Mouse (Mus musculus) myocyte (in vitro differentiated cells): ENCODE measurements around the gene Apoa5. TPM values are rescaled to one million over a fixed set of nuclear protein-coding genes. Genes with fewer than 3 reads are reported as not detected.
A peak's percentile ranks its signal among the peaks of the same experiment; 100 is the strongest.

ENCODE experiments used
- H3K27me3 ChIP-seq: one replicate; pipeline ENCODE4 v1.6.1; 2011; ENCODE audit not compliant: control insufficient read depth, insufficient read depth, insufficient read length
- H3K36me3 ChIP-seq: one replicate; pipeline ENCODE4 v1.6.1; 2011; ENCODE audit not compliant: control insufficient read depth, insufficient read depth
- H3K4me2 ChIP-seq: one replicate; pipeline ENCODE4 v1.6.1; 2011; ENCODE audit warnings: low read depth, control low read depth
- H3K4me3 ChIP-seq: one replicate; pipeline ENCODE4 v1.5.1; 2011; ENCODE audit warnings: mild to moderate bottlenecking, control low read depth, moderate library complexity
- H3K79me2 ChIP-seq: one replicate; pipeline ENCODE4 v1.6.1; 2011; ENCODE audit not compliant: control insufficient read depth, insufficient read depth
- H3ac ChIP-seq: one replicate; pipeline ENCODE4 v1.6.1; 2011; ENCODE audit not compliant: control insufficient read depth, insufficient read length
- CEBPB ChIP-seq: IDR thresholded peaks from 2 replicates; pipeline ENCODE4 v1.6.1; 2011; ENCODE audit warnings: mild to moderate bottlenecking, moderate library complexity; ENCODE audit not compliant: poor library complexity, insufficient read depth, severe bottlenecking
- E2F4 ChIP-seq: IDR thresholded peaks from one replicate; pipeline ENCODE4 v1.6.1; 2011; ENCODE audit warnings: mild to moderate bottlenecking, control low read depth, moderate library complexity; ENCODE audit not compliant: insufficient read depth
- MAX ChIP-seq: IDR thresholded peaks from one replicate; pipeline ENCODE4 v1.6.1; 2011; ENCODE audit warnings: low read depth, mild to moderate bottlenecking, control low read depth
- MYOD1 ChIP-seq, 3 experiments: IDR thresholded peaks; one replicate each; pipeline ENCODE4 v1.6.1; 2011; ENCODE audit warnings: control low read depth in 2 of 3, low read depth in 2 of 3, mild to moderate bottlenecking in 2 of 3, moderate library complexity in 1 of 3; ENCODE audit not compliant: insufficient read length in 2 of 3, control insufficient read depth in 1 of 3
- MYOG ChIP-seq, 3 experiments: IDR thresholded peaks; one replicate each; pipeline ENCODE4 v1.6.1; 2011; ENCODE audit warnings: control low read depth in 2 of 3, low read depth in 2 of 3, mild to moderate bottlenecking in 2 of 3; ENCODE audit not compliant: insufficient read length in 2 of 3, control insufficient read depth in 1 of 3, insufficient read depth in 1 of 3
- POLR2A ChIP-seq: IDR thresholded peaks from one replicate; pipeline ENCODE4 v1.6.1; 2011; ENCODE audit warnings: low read depth, mild to moderate bottlenecking, control low read depth, moderate library complexity; ENCODE audit not compliant: insufficient read length
- POLR2AphosphoS2 ChIP-seq: IDR thresholded peaks from one replicate; pipeline ENCODE4 v1.6.1; 2011; ENCODE audit warnings: low read depth, control low read depth; ENCODE audit not compliant: insufficient read length
- REST ChIP-seq: IDR thresholded peaks from one replicate; pipeline ENCODE4 v1.6.1; 2011; ENCODE audit warnings: mild to moderate bottlenecking, control low read depth, moderate library complexity; ENCODE audit not compliant: insufficient read depth, insufficient read length
- SRF ChIP-seq: IDR thresholded peaks from one replicate; pipeline ENCODE4 v1.6.1; 2011; ENCODE audit warnings: low read depth; ENCODE audit not compliant: control insufficient read depth, insufficient read length
- TCF12 ChIP-seq: IDR thresholded peaks from one replicate; pipeline ENCODE4 v1.6.1; 2011; ENCODE audit warnings: mild to moderate bottlenecking, control low read depth; ENCODE audit not compliant: poor library complexity, insufficient read depth, severe bottlenecking
- TCF3 ChIP-seq: IDR thresholded peaks from one replicate; pipeline ENCODE4 v1.6.1; 2011; ENCODE audit warnings: low read depth, control low read depth; ENCODE audit not compliant: insufficient read length
- USF1 ChIP-seq: IDR thresholded peaks from one replicate; pipeline ENCODE4 v1.6.1; 2011; ENCODE audit warnings: low read depth, mild to moderate bottlenecking, control low read depth, moderate library complexity
- polyA plus RNA-seq: library from polyadenylated mRNA; unstranded; fragments of >200 nt; fragmentation: generic; extraction: Trizol; gene quantifications from one replicate; pipeline ENCODE4 v1.2.1, GENCODE M21; 2012; ENCODE audit warnings: missing spikeins

The Apoa5 gene
- polyA plus RNA-seq, 1 experiment: not detected

- peaks cover 6% of the 10 kb centered on the region for H3K36me3 ChIP-seq
- H3K4me3 ChIP-seq: no peak overlapping the region
- no peak overlapping the region for H3K4me2 ChIP-seq
- H3K79me2 ChIP-seq: peaks cover 9% of the 10 kb centered on the region
- no peak for TF ChIP-seq MAX
- no peak for TF ChIP-seq USF1
- no peak for TF ChIP-seq REST
- TF ChIP-seq POLR2AphosphoS2: no peak
- no peak for TF ChIP-seq MYOG (IDR thresholded peaks at IDR 0.05; ENCODE audit: control insufficient read depth in 1 of 3, insufficient read depth in 1 of 3, insufficient read length in 2 of 3, low read depth in 2 of 3)
- TF ChIP-seq E2F4: no peak
- no peak for TF ChIP-seq MYOD1 (IDR thresholded peaks at IDR 0.05; ENCODE audit: control insufficient read depth in 1 of 3, insufficient read length in 2 of 3, low read depth in 2 of 3)
- TF ChIP-seq CEBPB: no peak
- no peak for TF ChIP-seq SRF
- TF ChIP-seq TCF12: no peak
- peaks cover 36% of the 10 kb centered on the region for H3K27me3 ChIP-seq
- no peak overlapping the region for H3ac ChIP-seq
Observed at GRCm38 (mm10) chr9:46270782-46271181, 2.3 kb downstream of the Apoa5 start.

GRCm38 (mm10) chr9:46272070-46272469 lies 3.6 kb downstream of the Apoa5 start:
- Histone ChIP-seq H3K4me2 (no peak overlapping the region), H3ac (no peak overlapping the region), H3K36me3 (peaks cover 16% of the 10 kb centered on the region), H3K79me2 (peaks cover 9% of the 10 kb centered on the region), H3K27me3 (peaks cover 32% of the 10 kb centered on the region), H3K4me3 (peak overlapping the region; percentile 80)
- no peak for TF ChIP-seq TCF12
- TF ChIP-seq MYOD1 (IDR thresholded peaks at IDR 0.05; ENCODE audit: control insufficient read depth in 1 of 3, insufficient read length in 2 of 3, low read depth in 2 of 3): no peak
- TF ChIP-seq POLR2A: no peak
- no peak for TF ChIP-seq CEBPB
- no peak for TF ChIP-seq MYOG (IDR thresholded peaks at IDR 0.05; ENCODE audit: control insufficient read depth in 1 of 3, insufficient read depth in 1 of 3, insufficient read length in 2 of 3, low read depth in 2 of 3)
- no peak for TF ChIP-seq MAX
- TF ChIP-seq TCF3: no peak
- no peak for TF ChIP-seq SRF
- no peak for TF ChIP-seq E2F4
- TF ChIP-seq USF1: no peak
- TF ChIP-seq REST: no peak
- TF ChIP-seq POLR2AphosphoS2: no peak

GRCm38 (mm10) chr9:46272677-46273454 lies 4.4 kb downstream of the Apoa5 start, which contains the start of gene Zpr1:
Zpr1 (plus strand) TSS chr9:46273064.
- TF ChIP-seq TCF3 (no peak), REST (no peak), TCF12 (no peak), MAX (no peak), POLR2A (peak; percentile 80), USF1 (no peak), POLR2AphosphoS2 (peak; percentile 72), E2F4 (no peak), MYOD1 (IDR thresholded peaks at IDR 0.05; ENCODE audit: control insufficient read depth in 1 of 3, insufficient read length in 2 of 3, low read depth in 2 of 3) (peak in 1 of 3 experiments; percentile 4), SRF (no peak), MYOG (IDR thresholded peaks at IDR 0.05; ENCODE audit: control insufficient read depth in 1 of 3, insufficient read depth in 1 of 3, insufficient read length in 2 of 3, low read depth in 2 of 3) (no peak), CEBPB (no peak)

GRCm38 (mm10) chr9:46274494-46274893 lies 6.1 kb downstream of the Apoa5 start:
- TF ChIP-seq MAX: no peak
- peak in 1 of 3 experiments; percentile 11 for TF ChIP-seq MYOG (IDR thresholded peaks at IDR 0.05; ENCODE audit: control insufficient read depth in 1 of 3, insufficient read depth in 1 of 3, insufficient read length in 2 of 3, low read depth in 2 of 3)
- TF ChIP-seq USF1: no peak
- TF ChIP-seq MYOD1 (IDR thresholded peaks at IDR 0.05; ENCODE audit: control insufficient read depth in 1 of 3, insufficient read length in 2 of 3, low read depth in 2 of 3): no peak
- H3K4me2 ChIP-seq: peak overlapping the region; percentile 89
- peak overlapping the region; percentile 80 for H3K4me3 ChIP-seq
- H3K36me3 ChIP-seq: peaks cover 33% of the 10 kb centered on the region
- peaks cover 9% of the 10 kb centered on the region for H3K79me2 ChIP-seq
- H3ac ChIP-seq: no peak overlapping the region
- H3K27me3 ChIP-seq: peaks cover 10% of the 10 kb centered on the region

More at GRCm38 (mm10) chr9:46272677-46273454, 4.4 kb downstream of the Apoa5 start, which contains the start of gene Zpr1:
- peak within 1 kb of the TSS; percentile 41 for H3ac ChIP-seq
- H3K4me3 ChIP-seq: peak within 1 kb of the TSS; percentile 80
- peaks cover 25% of the 10 kb centered on the region for H3K27me3 ChIP-seq
- peaks cover 23% of the 10 kb centered on the region for H3K36me3 ChIP-seq
- peak within 1 kb of the TSS; percentile 89 for H3K4me2 ChIP-seq
- peaks cover 9% of the 10 kb centered on the region for H3K79me2 ChIP-seq
